Mouse (Mus musculus): ENCODE results near the gene Kit. TPM values are rescaled to one million over a fixed set of nuclear protein-coding genes. Genes with fewer than 3 reads are reported as not detected.

Kit gene
- polyA plus RNA-seq, 1 experiment = 9.9 TPM

DNA sequence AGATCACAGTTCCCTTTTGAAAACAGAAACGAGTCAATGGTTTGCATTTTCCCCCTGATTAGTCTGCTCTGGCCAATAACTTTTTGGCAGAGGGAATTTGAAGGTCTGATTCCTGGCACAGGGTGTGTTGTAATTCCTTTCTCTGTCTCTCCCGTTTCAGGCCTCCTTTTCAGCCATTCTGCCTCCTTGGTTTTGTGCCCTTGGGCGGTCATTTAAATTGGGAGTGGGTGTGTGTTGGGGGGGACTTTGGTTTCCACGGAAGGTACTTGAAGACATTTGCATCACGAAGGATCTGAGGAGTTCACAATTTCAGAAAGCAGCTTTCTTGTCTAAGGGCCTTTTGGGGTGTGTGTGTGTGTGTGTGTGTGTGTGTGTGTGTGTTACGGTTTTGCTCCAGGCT lies 2.0 kb downstream of the Kit start:
- no peak overlapping the region for H3K27ac ChIP-seq (replicated peaks; ENCODE audit: low read depth, low read length)
- peak overlapping the region; percentile 89 for H3K4me3 ChIP-seq (ENCODE audit: insufficient read depth, low read depth, low read length)
- H3K4me1 ChIP-seq (ENCODE audit: control insufficient read depth, insufficient read depth, insufficient read length, low read length) = peaks cover 15% of the 10 kb centered on the region; the same call in 1 of the 2 replicates

GRCm38 (mm10) chr5:75578141-75578540 lies 3.4 kb downstream of the Kit start:
- no peak overlapping the region for H3K27ac ChIP-seq (replicated peaks; ENCODE audit: low read depth, low read length)
- H3K4me3 ChIP-seq (ENCODE audit: insufficient read depth, low read depth, low read length) = no peak overlapping the region
- H3K4me1 ChIP-seq (ENCODE audit: control insufficient read depth, insufficient read depth, insufficient read length, low read length) = peaks cover 15% of the 10 kb centered on the region; the same call in 1 of the 2 replicates

GRCm38 (mm10) chr5:75579244-75579643 lies 4.5 kb downstream of the Kit start:
- Histone ChIP-seq H3K4me1 (ENCODE audit: control insufficient read depth, insufficient read depth, insufficient read length, low read length) (peaks cover 15% of the 10 kb centered on the region; the same call in 1 of the 2 replicates), H3K4me3 (ENCODE audit: insufficient read depth, low read depth, low read length) (no peak overlapping the region)

GRCm38 (mm10) chr5:75579646-75580268 lies 5.0 kb downstream of the Kit start:
- H3K27ac ChIP-seq (replicated peaks; ENCODE audit: low read depth, low read length) = no peak overlapping the region
- H3K4me1 ChIP-seq (ENCODE audit: control insufficient read depth, insufficient read depth, insufficient read length, low read length) = peaks cover 15% of the 10 kb centered on the region; the same call in 1 of the 2 replicates
- no peak overlapping the region for H3K4me3 ChIP-seq (ENCODE audit: insufficient read depth, low read depth, low read length)

More at GRCm38 (mm10) chr5:75579244-75579643, 4.5 kb downstream of the Kit start:
- no peak overlapping the region for H3K27ac ChIP-seq (replicated peaks; ENCODE audit: low read depth, low read length)

GRCm38 (mm10) chr5:75581926-75582325 lies 7.2 kb downstream of the Kit start:
- H3K4me3 ChIP-seq (ENCODE audit: insufficient read depth, low read depth, low read length) = no peak overlapping the region
- no peak overlapping the region for H3K27ac ChIP-seq (replicated peaks; ENCODE audit: low read depth, low read length)
- H3K4me1 ChIP-seq (ENCODE audit: control insufficient read depth, insufficient read depth, insufficient read length, low read length) = peaks cover 14% of the 10 kb centered on the region; the same call in 1 of the 2 replicates

DNA sequence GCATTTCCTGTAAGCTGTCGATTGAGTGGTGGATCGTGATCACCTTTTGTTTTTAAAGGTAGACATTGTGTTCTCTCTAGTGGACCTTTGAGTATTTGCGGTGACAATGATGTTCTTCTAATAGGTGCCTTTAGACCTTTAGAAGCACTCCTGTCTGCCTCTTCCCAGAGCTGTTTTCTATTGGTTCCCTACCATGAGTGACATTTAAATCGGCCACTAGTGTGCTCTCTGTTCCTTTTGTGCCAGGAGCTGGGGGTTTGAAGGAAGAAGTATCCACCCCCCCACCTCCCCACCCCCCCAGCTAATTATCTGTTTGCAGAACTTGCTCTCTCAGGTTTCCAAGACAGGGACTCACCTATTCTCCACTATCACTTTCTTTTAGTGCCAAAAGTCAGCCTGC lies 13.1 kb downstream of the Kit start:
- Histone ChIP-seq H3K4me3 (ENCODE audit: insufficient read depth, low read depth, low read length) (peak overlapping the region; percentile 44), H3K4me1 (ENCODE audit: control insufficient read depth, insufficient read depth, insufficient read length, low read length) (peaks cover 3% of the 10 kb centered on the region; the same call in 1 of the 2 replicates), H3K27ac (replicated peaks; ENCODE audit: low read depth, low read length) (no peak overlapping the region; the same call in 1 of the 2 replicates)

DNA sequence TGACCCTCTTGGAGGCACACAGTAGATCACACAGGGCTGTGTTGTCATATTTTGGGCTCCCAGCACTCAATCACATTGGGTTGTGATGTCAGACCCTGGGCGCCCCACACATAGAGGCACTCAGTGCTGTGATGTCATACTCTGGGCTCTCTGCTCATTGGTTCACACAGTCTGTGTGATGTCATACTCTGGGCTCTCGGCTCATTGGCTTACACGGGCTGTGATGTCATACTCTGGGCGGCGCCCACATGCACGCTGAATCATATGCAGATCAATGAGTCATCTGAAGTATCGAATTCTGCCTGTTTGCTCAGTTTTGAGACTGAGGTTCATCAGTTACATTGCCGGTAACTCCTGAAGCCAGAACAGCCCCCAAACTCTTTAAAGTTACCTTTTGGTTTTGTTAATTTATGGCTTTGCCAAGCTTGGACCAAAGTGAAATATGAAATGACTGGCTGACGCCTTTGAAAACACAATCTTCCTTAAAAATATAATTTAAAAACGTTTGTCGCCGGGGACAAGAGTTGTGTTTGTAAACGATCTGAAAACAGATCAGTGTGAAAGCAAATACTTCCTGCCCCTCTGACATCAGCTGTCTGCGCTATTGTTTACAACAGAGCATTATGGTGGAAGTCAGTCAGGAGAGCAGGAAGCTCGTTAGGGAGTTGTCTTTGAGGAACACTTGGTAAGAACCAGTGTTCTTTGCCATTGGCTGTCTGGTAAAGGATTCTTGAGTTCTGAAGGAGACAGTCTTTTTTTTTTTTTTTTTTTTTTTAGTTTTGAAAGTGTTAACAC lies 15.0 kb downstream of the Kit start:
- H3K27ac ChIP-seq (replicated peaks; ENCODE audit: low read depth, low read length) = no peak overlapping the region; the same call in 1 of the 2 replicates
- H3K4me1 ChIP-seq (ENCODE audit: control insufficient read depth, insufficient read depth, insufficient read length, low read length) = peaks cover 3% of the 10 kb centered on the region; the same call in 1 of the 2 replicates
- H3K4me3 ChIP-seq (ENCODE audit: insufficient read depth, low read depth, low read length) = 0 out of 2 replicates have a peak overlapping the region, but pooled peaks have one; percentile 14

- Histone ChIP-seq H3K4me1 (ENCODE audit: control insufficient read depth, insufficient read depth, insufficient read length, low read length) (peaks cover 7% of the 10 kb centered on the region; the same call in 1 of the 2 replicates), H3K27ac (replicated peaks; ENCODE audit: low read depth, low read length) (no peak overlapping the region), H3K4me3 (ENCODE audit: insufficient read depth, low read depth, low read length) (no peak overlapping the region)
Observed at GRCm38 (mm10) chr5:75590961-75591360, 16.2 kb downstream of the Kit start.

DNA sequence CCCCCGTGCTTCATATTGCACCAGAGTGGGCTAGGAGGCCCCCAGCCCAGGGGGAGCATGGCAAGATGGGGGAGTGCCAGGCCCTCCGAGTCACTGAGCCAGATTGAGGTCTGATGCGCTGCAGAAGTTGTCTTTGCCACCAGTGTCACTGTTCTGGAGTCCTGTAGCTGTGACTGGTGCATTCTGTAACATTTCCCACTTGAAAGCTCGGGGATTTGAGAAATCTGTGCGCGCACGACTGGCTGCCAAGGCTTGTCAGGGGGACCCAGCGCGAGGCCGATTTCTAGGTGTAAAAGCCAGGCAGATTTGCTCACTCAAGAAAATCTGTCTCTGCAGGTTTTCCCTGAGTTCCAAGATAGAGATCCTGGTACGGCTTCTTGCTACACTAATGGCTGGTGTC lies 16.9 kb downstream of the Kit start:
- Histone ChIP-seq H3K4me3 (ENCODE audit: insufficient read depth, low read depth, low read length) (no peak overlapping the region), H3K4me1 (ENCODE audit: control insufficient read depth, insufficient read depth, insufficient read length, low read length) (peaks cover 10% of the 10 kb centered on the region), H3K27ac (replicated peaks; ENCODE audit: low read depth, low read length) (no peak overlapping the region)

DNA sequence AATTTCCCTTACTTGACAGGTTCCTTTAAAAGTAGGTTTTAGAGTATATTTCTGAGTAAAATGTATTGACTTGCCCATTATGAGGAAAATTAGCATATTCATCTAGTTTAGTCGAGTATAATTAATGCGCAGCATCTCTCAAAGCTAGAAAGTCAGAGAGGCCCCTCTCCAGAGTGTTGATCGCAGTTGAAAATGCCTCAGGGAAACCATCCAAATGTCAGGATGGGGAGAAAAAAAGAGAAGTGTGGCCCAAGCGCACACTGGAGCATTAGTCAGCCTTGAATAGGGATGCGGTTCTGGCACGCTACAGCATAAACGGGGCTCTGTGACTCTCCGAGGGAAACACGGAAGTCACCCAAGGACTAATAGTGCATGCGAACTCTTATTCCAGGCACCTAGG lies 20.6 kb downstream of the Kit start:
- H3K27ac ChIP-seq (replicated peaks; ENCODE audit: low read depth, low read length) = no peak overlapping the region
- peaks cover 16% of the 10 kb centered on the region for H3K4me1 ChIP-seq (ENCODE audit: control insufficient read depth, insufficient read depth, insufficient read length, low read length)
- H3K4me3 ChIP-seq (ENCODE audit: insufficient read depth, low read depth, low read length) = no peak overlapping the region

DNA sequence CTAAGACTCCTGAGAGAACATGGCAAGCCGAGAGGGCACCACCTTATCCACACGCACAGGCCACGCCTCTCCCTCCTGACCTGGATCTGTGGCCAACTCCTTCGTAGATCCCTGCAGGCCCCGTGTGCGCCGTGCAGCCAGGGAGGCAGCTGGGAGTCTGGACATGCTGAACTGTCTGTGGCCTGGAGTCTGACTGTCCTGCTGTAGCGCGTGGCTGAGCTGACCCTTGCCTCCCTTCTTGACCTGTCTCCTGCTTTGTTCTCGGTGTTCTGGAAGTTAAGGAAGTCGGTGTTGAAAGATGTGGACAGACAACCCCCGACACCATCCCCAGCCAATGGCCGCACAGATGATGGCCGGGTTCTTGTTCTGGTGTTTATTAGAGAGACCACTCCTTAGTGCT lies 21.5 kb downstream of the Kit start:
- H3K27ac ChIP-seq (replicated peaks; ENCODE audit: low read depth, low read length) = peak overlapping the region; percentile 81
- H3K4me1 ChIP-seq (ENCODE audit: control insufficient read depth, insufficient read depth, insufficient read length, low read length) = peaks cover 18% of the 10 kb centered on the region
- H3K4me3 ChIP-seq (ENCODE audit: insufficient read depth, low read depth, low read length) = peak overlapping the region; percentile 8

DNA sequence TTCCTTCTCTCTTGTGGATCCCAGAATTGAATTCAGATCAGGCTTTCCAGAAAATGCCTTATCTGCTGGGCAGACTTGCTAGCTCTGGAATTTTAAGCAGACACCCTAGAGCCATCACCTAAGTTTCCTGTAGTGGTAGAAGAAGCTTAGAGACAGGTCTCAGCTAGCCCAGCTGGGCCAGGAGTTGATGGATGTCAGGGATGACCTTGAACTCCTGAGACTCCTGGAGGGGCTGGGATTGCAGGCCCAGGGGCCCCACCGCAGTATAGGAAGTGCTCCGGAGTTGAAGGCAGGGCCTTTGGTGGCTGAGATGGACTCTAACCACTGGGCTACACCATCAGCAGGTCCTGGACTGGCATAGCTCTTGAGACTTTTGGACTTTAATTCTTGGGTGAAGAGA lies 22.6 kb downstream of the Kit start:
- Histone ChIP-seq H3K4me1 (ENCODE audit: control insufficient read depth, insufficient read depth, insufficient read length, low read length) (peaks cover 18% of the 10 kb centered on the region), H3K27ac (replicated peaks; ENCODE audit: low read depth, low read length) (peak overlapping the region; percentile 34; the same call in 1 of the 2 replicates), H3K4me3 (ENCODE audit: insufficient read depth, low read depth, low read length) (no peak overlapping the region)

DNA sequence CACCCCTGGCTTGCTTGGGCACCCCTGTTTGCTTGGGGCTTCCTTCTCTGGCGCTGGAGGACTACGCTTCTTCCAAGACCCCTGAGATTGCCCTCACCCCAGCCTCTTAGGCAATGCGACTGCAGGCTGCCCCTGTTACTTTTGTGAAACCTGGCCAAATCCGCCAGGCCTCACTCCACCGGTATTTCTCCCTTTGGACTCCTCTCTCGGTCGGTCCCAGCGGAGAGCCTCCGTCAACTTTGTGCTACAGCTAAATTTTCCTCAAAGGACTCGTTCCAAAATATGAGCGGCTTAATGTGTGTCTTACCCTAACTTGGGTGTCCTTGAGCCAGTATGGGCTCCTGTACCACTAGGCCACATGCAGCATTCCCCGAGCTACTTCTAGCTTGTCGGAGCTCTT lies 23.8 kb downstream of the Kit start:
- H3K27ac ChIP-seq (replicated peaks; ENCODE audit: low read depth, low read length) = peak overlapping the region; percentile 82
- H3K4me3 ChIP-seq (ENCODE audit: insufficient read depth, low read depth, low read length) = no peak overlapping the region
- H3K4me1 ChIP-seq (ENCODE audit: control insufficient read depth, insufficient read depth, insufficient read length, low read length) = peaks cover 18% of the 10 kb centered on the region

DNA sequence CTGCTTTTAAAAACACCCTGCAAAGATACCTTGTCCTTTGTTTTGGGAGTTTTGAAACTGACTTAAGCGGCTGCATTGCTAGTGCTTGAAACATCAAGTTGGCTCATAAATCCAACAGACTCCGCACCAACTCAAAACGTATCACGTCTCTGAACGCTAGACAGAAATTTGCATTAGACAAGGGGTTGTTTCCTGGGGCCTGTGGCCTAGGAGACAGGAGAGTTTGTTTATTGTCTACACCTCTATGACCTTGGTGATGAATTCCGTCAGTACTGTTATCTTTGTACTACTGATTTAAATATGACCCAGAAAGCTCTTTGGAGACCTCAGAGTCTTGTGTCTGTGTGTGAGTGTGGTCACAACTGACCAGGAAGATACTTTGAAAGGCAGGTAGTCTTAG lies 25.3 kb downstream of the Kit start:
- Histone ChIP-seq H3K27ac (replicated peaks; ENCODE audit: low read depth, low read length) (no peak overlapping the region), H3K4me3 (ENCODE audit: insufficient read depth, low read depth, low read length) (no peak overlapping the region), H3K4me1 (ENCODE audit: control insufficient read depth, insufficient read depth, insufficient read length, low read length) (peaks cover 18% of the 10 kb centered on the region)

DNA sequence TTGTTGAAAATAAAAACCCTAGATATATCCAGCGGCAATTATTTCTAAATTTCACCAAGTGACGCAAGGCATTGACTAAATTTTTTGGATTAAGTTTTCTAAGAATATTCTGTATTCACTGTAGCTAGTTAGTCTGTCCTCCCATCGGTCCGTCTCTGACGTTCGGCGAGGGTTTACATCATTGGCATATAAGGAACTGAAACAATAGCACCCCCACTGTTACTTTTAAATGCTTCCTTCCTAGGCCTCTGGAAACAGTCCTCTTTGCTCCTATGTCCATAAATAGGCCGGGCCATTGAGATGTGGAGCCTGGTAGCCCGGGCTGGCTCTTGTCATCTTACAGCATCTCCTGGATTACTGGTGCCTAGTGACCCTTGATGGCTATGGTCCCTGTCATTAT lies 29.5 kb downstream of the Kit start:
- Histone ChIP-seq H3K27ac (replicated peaks; ENCODE audit: low read depth, low read length) (no peak overlapping the region), H3K4me3 (ENCODE audit: insufficient read depth, low read depth, low read length) (no peak overlapping the region), H3K4me1 (ENCODE audit: control insufficient read depth, insufficient read depth, insufficient read length, low read length) (peaks cover 2% of the 10 kb centered on the region; the same call in 1 of the 2 replicates)
